Comparison of ENCODE assay signal across 11 mouse cellular contexts in genomic region chr2:144716248-144716647, GRCm38 (mm10).
"Had no signal": no experiment of that assay in that cellular context is flagged by ENCODE, and none has a peak within 500 bp of the region (broad histone marks: within the 10 kb centered on the region; RNA-seq: fewer than 3 reads in every experiment).

No protein-coding gene starts in this region.

- H3K4me2 ChIP-seq: liver, embryonic 12.5 days; midbrain, embryonic 12.5 days; neural tube, embryonic 13.5 days; stomach, embryonic 15.5 days had no signal

- H3K27ac ChIP-seq: hindbrain, postnatal 0 days; left cerebral cortex, adult 2 months; limb, embryonic 10.5 days; liver, embryonic 12.5 days; midbrain, embryonic 12.5 days; neural tube, embryonic 13.5 days; stomach, embryonic 15.5 days had no signal

- H3K36me3 ChIP-seq: limb, embryonic 10.5 days; liver, embryonic 12.5 days; midbrain, embryonic 12.5 days; neural tube, embryonic 13.5 days; stomach, embryonic 15.5 days had no signal

- ATAC-seq: hindbrain, postnatal 0 days; liver, embryonic 12.5 days; midbrain, embryonic 16.5 days had no signal

- DNase-seq: kidney, adult 18-20 months; kidney, postnatal 14 days; thymus, postnatal 4 days had no signal

- H3K4me3 ChIP-seq: left cerebral cortex, adult 2 months; limb, embryonic 10.5 days; liver, embryonic 12.5 days; midbrain, embryonic 12.5 days; neural tube, embryonic 13.5 days; stomach, embryonic 15.5 days had no signal

- H3K9me3 ChIP-seq: limb, embryonic 10.5 days; liver, embryonic 12.5 days; midbrain, embryonic 12.5 days; neural tube, embryonic 13.5 days; stomach, embryonic 15.5 days had no signal

- H3K9ac ChIP-seq: liver, embryonic 12.5 days; midbrain, embryonic 12.5 days; neural tube, embryonic 13.5 days; stomach, embryonic 15.5 days had no signal

- H3K27me3 ChIP-seq: liver, embryonic 12.5 days; midbrain, embryonic 12.5 days; neural tube, embryonic 13.5 days; stomach, embryonic 15.5 days had no signal
